Mouse (Mus musculus) cerebellum, adult 8-10 months (tissue): ENCODE results near the gene Taf1d.
"Not testable (repeated sequence)": the region's sequence is repeated elsewhere in the genome, so short reads cannot be mapped to it uniquely, and the experiment has no call there.

ENCODE experiments used
- DNase-seq: peaks from one replicate; pipeline ENCODE4 v3.0.0; 2022

The Taf1d gene

DNA sequence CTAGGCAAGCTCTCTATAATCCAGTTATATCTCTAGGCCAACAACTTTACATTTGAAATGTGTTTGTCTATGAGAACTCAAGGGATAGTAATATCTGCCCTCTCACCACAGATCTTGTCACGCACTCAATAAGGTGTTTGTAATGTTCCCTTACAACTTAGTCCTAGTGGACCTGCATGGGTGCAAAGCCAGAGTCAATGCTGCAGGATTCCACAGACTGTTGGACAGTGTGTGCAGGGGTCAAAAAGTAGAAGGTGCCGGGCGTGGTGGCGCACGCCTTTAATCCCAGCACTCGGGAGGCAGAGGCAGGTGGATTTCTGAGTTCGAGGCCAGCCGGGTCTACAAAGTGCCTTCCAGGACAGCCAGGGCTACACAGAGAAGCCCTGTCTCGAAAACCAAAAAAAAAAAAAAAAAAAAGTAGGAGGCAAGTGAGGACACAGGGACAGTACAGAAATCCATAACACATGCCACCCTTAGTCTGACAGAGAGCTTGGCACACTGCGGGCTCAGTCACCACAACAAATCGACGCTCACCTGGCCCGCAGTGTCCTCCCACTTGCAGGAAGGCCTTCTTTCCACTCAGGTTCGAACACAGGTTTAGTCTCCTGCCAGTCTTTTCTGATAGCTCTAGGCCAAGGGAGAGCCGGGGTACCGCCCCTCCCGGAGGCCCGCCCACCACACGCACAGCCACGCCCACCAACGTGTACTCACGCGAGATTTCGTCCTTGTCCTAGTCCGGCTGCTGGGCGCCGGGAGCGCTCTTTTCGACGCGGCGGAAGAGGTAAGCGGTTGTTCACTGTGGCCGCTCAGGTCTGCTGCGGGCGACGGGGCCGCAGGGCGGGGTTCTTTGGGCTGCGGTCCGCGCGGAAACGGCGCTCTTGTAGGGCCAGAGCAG is at the start of gene Taf1d:
TSS of gene Taf1d (plus strand) at position 712 of the 895 bp plus-strand sequence.
- peak; percentile 98 for DNase-seq

DNA sequence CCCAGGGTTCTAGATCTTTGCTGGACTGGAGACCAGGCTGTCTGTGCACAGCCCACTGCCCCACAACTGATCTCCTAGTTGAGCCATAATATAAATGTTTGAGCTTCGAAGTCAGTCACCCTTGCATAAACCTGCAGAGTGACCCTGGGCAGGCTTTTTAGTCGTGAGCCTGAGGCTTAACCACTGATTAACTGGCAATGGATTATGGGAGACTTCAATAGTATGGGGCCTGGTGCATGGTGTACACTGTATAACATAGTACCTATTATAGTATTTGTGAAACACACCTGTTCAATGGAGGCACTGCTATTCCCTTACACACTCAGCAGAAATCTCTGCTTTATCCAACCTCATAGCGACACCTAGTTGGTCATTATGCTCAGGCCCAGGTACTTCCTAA is 49.8 kb upstream of the Taf1d start:
- DNase-seq = no peak

DNA sequence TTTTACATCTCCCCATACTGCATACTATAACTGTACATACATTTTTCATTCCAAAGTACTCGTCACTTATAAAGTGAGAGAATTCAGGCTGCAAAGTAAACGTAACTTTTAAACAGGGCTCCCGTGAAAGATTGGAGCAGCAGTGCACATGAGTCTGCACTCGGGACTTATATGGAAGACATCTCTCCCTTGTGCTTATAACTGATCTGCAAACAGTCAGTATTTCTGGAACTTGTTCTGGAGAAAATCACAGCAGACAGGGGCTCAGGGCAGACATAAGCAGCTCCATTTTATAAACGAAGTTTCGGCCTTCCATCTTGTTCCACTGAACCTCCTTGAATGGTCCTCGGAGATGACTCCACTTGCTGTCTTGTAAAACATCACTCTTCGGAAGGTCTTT is 44.0 kb upstream of the Taf1d start:
- no peak for DNase-seq

DNA sequence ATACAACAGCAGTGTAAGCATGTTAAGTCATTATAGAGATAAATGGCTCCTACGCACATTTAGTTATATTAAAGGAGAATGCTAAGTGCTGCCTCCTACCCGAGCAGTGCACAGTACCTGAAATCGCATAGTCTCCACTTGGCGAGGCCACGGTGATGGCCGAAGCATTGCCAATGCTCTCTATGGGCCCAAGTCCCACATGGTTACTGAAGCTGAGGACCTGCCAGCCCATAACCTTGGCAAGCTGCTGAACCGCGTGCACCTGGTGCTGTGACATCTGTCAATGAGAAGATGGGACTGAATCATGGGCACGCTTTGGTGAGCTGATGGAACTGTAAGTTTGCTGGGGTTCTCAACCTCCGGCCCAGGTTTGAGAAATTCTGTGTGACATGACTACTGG is 42.5 kb upstream of the Taf1d start:
- DNase-seq = peak; percentile 29

DNA sequence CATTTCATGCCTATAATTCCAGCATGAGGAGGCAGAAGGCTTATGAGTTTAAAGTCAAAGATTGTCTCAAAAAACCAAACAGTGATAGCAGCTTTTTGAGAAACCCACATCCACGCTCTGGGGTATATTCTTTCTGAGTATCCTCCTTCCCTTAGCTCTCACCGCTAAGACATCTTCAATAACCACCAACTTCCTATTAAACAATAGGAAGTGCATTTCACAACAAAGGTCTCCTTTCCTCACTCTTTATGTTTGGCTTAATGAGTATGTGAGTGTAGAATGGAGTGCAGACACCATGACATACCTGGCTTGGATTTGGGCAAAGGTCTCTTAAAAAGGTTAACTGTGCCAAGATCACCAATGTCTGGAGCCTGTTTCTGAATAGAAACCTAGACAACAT is 32.0 kb upstream of the Taf1d start:
- no peak for DNase-seq

DNA sequence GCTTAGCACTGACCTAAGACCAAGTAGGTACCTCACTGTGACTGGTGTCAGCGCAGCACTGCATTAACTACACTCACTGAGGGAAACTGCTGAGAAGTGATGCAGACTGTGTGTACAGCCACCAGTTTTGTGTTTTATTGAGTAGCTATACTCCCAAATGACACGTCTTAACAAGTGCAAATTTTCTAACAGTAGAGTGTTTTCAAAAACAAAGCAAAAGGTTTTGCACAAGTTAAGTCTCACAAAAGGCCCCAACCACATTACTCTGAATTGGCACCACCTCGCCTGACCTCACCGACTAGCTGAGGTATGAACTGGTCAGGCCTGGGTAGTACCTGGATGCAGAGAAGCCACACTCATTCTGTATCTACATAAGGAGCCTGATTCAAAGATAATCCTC is 29.2 kb upstream of the Taf1d start:
- no peak for DNase-seq

DNA sequence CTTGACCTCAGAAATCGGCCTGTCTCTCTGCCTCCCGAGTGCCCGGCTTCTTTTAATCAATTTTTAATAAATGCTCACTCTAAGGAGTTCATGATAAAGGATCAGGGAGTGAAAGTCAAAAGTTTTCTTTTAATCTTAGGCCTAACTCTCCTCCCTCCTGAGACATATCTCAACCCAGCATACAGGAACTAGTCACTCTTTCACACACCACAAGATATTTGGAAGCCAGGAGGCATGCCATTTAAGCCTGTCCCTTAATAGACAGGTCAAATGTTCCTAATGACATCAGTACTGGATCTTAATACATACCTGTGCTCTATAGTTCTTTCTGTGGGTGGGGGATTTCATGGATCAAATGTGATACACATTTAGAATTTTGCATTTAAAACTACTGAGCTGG is 27.7 kb upstream of the Taf1d start:
- DNase-seq = no peak

DNA sequence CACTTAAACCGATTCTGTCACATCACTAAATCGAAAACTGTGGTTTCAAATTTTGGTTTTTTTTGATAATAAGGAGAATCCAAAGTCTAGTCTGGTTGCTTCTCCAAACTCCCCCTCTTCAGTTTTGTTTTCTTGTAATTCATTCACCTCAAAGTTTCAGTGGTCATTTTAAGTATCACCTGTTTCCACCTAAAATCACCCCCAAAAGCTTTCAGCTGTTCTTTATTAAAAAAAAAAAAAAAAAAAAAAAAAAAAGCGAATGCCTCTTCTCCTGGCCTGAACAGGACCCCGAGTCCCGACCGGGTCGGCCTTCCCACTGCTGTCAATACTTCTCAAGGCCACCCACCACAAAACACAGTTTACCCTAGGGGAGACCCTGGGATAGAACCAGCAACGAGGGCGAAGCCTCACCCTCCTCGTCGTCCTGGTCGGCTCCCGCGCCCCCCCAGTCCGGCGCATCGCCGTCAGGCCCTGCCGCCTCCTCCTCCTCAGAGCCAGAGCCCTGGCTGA is 26.8 kb upstream of the Taf1d start:
- no peak for DNase-seq

DNA sequence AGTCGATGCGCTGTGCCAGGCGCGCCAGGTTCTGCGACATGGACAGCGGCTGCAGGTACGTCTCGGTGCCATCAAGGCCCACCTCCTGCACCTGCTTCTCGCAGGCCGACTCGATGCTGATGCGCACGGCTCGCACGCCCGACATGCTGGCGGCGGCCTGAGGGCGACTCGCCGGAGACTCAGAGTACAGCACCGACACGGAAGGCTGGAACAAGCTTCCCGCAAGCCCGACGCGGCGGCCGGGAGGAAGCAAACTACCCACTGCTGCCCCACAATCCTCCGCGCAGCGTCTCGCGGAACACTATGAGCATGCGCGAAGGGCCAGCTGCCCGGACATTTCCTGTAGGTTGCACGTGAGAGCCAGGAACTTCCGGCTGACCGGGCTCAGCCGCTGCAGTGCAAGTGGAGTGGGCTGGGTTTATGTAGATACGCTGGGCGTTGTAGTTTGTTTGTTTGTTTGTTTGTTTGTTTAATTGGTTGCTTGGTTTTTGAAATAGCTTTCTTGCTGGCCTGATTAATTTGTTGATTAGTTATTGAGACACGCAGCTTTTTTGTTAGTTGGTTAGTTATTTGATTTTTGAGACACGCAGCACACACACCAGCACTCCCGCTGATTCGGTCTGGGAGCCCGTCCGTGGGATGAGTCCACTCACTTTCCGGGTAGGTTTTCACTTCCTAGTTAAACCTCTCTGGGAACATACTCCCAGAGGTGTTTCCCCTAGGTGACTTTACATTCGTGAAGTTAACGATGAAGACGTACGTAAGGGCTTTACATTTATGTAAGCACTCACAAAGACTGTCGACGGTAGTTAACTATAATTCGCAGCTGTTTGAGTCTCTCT is 26.1 kb upstream of the Taf1d start, which contains the start of gene Med17:
TSS of gene Med17 (minus strand) at position 283 of the 842 bp plus-strand sequence.
- peak; percentile 91 for DNase-seq

DNA sequence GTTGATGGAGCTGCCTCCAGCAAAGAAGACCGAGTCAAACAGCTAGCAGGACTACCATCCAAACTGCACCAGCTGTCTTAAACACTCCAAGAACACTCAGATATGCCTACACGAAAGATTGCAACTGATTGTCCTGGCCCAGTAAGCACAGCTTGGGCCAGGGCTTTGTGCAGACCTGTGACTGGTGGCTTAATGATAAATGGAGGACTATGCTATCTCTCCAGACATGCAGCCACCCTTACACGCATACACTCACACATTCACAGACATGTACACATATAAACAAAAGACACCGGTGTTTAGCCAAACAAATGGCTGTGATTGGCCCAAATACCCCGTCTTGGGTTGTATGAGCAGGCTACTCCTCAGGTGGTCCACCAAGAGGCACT is 25.5 kb upstream of the Taf1d start:
- no peak for DNase-seq

DNA sequence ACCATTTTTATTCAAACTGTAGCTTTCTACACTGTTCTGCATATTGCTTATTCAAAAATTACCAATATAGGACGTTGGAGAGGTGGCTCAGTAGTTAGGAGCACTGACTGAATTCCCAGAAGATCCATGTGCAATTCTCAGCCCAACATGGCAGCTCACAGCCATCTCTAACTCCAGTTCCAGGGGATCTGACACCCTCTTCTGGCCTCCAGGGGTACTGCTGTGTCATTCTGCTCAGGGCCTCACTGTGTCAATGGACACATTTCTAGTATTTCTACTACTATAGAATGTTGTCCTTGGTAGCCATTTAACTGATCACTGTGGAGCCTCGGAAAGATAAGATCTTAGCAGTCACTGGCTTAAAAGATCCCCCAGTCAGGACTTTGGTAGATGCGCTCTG is 20.6 kb upstream of the Taf1d start:
- no peak for DNase-seq

DNA sequence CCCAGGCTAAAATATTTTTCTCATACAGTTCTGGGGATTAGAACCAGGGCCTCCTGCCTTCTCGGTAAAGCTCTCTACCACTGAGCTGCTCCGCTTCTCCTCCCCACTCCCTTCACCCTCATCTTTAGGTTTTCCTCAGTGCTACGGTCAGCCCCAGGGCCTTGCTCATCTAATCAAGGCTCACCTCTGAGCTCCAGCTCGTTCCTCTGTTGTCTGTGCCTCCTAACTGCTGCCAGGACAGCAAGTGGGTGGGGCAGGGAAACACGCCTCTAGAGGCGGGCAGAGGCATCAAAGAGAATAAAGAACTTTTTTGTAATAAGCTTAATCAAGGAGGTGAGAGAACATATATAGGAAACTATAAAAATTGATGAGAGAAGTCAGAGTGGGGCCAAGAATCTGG is 18.2 kb upstream of the Taf1d start:
- no peak for DNase-seq

DNA sequence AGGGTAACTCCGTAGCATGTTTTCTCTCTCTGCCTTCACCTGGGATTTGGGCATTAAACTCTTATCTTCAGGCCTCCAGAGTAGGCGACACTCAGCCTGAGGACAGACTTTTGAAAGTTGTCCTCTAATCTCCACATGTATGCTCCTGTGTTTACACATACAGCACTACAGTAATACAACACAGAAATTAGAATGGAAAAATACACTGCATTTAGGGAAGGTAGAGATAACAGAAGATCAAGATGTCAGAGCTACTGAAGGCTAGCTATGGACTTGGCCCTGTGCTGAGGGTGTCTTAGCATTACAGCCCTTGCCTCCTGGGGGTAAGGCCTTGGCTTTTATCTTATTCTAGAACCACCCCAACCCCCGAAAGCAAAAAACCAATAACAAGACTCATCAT is 17.6 kb upstream of the Taf1d start:
- no peak for DNase-seq

DNA sequence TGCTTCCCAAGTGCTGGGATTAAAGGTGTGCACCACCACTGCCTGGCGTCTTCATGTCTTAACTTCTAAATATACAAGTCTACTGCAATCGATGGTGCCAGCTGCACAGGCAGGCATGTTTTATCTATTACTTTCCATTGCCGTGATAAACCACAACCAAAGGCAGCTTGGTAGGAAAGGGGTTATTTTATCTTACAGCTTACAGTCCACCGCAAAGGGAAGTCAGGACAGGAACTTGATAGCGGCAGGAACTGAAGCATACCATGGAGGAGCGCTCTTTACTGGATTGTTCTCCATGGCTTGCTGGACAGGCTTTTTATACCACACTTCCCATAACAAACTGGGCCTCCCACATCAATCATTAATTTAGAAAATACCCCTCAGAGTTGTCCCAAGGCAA is 16.8 kb upstream of the Taf1d start:
- DNase-seq = no peak

DNA sequence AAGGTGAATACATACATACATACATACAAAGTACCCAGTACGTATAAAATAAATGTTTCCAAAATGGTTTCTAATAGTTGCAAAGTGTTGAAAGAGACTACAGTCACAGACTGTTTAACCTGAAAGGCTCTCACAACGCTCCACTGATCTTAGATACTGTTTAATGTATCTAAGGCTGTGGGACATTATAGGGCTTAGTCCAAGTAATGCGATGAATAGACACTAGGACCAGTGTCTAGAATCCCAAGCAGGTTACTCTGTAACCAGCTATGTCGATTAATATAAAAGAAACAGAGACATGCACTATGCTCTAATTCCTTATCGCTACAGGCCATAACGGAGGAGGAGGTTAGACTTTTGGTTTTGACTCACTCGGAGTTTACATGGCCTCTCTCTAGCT is 8.9 kb upstream of the Taf1d start:
- no peak for DNase-seq

DNA sequence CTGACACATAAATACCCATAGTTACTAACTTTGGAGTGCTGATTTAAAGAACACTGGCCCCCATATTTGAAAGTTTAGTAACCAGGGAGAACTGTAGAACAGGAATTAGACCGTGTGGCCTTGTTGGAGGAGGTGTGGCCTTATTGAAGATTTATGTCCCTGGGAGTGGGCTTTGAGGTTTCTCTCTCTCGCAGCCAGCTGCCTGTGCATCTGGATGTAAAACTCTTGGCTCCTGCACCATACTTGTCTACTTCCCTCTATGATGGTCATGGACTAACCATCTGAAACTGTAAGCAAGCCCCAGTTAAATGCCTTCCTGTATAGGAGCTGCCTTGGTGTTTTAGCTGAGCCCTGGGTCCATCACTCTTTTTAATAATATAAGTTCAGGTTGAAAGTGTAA is 7.6 kb upstream of the Taf1d start:
- no peak for DNase-seq

DNA sequence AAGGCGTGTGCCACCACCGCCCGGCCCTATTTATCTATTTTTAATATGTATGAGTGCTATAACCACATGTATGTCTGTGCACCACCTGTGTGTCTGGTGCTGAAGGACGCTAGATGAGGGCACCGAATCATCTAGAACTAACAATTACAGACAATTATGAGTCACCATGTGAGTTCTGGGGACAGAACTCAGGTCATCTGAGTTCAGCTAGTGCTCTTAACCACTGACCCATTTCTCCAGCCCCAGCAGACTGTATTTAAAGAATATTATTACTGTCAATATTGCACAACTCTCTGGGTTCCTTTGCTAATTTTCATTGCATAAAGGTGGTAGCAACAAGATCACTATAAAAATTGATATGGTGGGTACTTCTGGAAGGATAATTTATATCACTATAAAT is 6.0 kb upstream of the Taf1d start:
- DNase-seq = no peak

DNA sequence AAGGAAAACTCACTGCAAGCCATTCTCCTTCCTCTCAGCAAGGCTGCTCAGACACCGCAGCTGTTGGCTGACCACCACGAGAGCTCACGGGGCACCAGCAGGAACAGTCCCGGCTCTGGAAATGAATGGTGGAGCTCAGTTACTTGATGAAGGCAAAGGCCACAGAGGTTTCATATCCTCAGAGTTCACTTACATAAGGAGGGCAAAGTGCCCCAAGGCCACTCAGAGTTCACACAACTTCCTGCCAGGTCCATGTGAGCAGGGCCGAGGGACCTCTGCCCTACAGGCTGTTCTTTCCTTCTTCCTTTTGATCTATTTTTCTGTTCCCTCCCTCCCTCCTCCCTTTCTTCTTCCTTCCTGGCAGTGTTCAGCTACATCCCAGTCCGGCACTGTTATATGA is 4.6 kb upstream of the Taf1d start:
- no peak for DNase-seq

DNA sequence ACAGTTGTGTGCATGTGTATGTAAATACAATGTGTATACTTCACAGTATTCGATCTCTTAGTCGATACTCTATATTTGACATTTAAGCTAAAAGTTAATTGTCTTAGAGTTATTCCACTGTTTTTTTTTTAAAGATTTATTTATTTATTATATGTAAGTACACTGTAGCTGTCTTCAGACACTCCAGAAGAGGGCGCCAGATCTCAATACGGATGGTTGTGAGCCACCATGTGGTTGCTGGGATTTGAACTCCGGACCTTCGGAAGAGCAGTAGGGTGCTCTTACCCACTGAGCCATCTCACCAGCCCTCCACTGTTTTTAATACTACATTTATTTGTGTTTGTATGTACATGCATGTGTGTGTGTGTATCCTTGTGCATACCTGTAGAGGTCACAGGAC is 4.0 kb upstream of the Taf1d start:
- DNase-seq = not testable (repeated sequence)

DNA sequence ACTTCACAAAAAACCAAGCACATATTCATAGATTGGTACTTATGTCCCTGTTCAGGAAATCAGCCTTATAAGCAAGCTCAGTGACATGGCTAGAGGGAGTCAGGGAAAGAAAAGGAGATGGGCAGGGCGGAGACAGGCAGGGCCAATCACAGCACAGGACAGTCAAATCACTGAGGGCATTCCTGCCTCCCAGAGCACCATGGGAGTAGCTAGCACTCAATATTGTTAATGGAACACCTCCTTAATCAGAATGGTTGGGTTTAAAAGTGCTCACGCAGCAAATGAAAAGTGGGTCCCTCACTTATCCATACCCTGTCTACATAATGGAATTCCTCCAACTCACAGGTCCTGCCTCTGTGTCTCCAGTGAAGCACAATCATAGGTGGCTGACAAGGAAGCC is 3.1 kb upstream of the Taf1d start:
- no peak for DNase-seq

DNA sequence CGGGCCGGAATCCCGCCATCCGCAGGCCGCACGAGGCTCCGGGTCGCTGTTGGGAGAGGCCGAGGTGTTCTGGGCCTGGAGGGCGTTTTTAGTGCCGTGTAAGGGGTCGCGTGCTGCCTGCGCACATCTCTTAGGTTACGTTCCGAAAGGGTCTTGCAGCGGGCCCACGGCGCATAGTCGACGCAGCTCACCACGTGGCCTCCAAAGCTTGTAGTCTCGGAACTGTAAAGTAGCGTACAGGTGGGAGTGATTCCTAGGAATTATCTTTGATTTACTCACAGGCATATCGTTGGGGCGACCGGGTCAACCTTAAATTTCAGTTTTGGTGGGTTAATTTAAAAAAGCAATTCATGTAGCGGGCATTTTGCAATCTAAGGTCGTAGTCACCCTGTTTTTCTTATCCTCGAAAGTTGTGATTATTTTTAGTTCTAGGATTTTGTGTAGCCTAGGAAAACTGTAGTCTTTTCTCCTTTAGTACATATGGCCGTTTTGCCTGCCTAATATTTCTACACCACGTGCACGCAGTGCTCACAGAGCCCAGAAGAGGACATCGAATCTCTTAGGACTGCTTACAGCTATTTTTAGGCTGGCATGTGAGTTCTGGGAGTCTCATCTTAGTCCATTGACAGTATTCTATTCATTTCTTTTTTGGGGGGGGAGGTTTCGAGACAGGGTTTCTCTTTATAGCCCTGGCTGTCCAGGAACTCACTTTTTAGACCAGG is 545 bp downstream of the Taf1d start, which contains the start of gene 4931406C07Rik:
TSS of gene 4931406C07Rik (minus strand) at position 51 of the 722 bp plus-strand sequence.
- DNase-seq = no peak

DNA sequence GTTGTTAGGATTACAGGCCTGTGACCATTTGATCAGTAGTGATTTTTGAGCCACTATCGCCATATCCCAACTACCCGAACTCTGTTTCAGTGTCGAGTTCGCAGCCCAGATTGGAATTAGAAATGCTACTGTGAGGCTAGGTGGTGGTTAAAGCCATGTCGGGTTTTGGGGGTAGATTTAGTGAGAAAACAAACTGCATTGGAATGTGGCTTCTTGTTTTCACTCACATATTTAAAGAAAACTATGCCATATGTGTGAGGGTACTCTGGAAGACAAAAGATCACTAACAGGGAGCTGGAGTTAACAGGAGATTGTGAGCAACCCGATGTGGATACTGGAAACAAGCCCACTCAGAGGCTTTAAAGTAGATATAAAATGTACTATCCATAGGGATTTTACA is 1.2 kb downstream of the Taf1d start:
- no peak for DNase-seq

DNA sequence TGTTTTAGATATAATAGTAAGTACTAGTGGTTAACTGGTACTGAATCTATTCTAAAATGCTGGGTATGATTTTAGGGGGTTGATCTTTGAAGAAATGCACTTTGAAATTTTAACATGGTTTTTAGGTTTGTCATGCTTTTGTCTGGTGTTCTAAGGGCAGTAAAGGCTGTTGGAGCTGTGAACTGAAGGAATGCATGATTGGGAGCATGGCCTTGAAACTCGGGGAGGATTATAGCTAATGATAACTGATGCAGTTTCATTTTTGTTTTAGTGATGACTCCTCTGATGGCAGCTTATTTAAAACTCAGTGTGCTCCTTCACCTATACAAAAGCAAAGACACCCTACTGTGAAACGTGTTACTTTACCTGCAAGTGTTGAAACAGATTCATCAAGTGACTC is 2.2 kb downstream of the Taf1d start:
- no peak for DNase-seq
